Mouse (Mus musculus): ENCODE measurements around the gene Nhsl2.

- TF ChIP-seq CTCF (IDR thresholded peaks at IDR 0.05; ENCODE audit: control insufficient read depth, insufficient read depth, insufficient replicate concordance, low read depth, low read length) (no peak), POLR2A (IDR thresholded peaks at IDR 0.05; ENCODE audit: control insufficient read depth, low read depth, low read length) (no peak)
Observed at GRCm38 (mm10) chrX:101849281-101849821, at the start of gene Nhsl2.
